In the genomic region with DNA sequence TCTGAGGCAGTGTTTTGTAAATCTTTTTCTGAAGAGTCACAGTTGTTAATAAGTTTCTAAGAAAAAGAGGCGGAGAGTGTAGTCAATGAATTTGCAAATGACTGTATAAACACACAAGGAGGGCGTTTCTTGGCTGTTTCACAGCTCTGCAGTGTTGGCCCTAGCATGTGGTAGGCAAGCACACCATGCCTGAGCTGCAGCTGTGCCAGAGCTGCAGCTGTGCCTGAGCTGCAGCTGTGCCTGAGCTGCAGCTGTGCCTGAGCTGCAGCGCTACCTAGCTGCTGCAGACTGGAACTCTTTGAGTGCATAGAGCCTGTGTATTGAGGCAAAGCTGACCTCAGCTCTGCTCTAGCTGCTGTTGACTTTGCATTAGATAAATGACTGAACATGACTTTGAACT, we compare ENCODE assay signal across 9 mouse cellular contexts. TPM values are rescaled to one million over a fixed set of nuclear protein-coding genes. Genes with fewer than 3 reads are reported as not detected.
A peak's percentile ranks its signal among the peaks of the same experiment; 100 is the strongest.
DNase-seq lines count a peak whose midpoint lies in the region; ATAC-seq and TF ChIP-seq lines count a peak whose summit lies in the region.
"Had no signal": no experiment of that assay in that cellular context is flagged by ENCODE, and none has a peak within 500 bp of the region (broad histone marks: within the 10 kb centered on the region; RNA-seq: fewer than 3 reads in every experiment).

No protein-coding gene starts in this region.

- no peaks in the 10 kb centered on the region for H3K9me3 ChIP-seq in intestine, postnatal 0 days (ENCODE audit: control insufficient read depth)
- H3K9me3 ChIP-seq: heart, embryonic 15.5 days had no signal

- no peak overlapping the region for H3K9ac ChIP-seq in intestine, postnatal 0 days (ENCODE audit: low read depth, low read length)
- H3K9ac ChIP-seq: heart, embryonic 15.5 days had no signal

- WGBS in intestine, postnatal 0 days, result 13% methylated on average over 3 of the region's 3 CpGs

- ATAC-seq in common myeloid progenitor, adult 5-6 weeks (replicated peaks; ENCODE audit: low read depth, poor library complexity, severe bottlenecking), result peak; percentile 84
- peak; percentile 85 for ATAC-seq in intestine, postnatal 0 days

- no peaks in the 10 kb centered on the region for H3K4me1 ChIP-seq in intestine, postnatal 0 days (replicated peaks; ENCODE audit: control insufficient read depth, insufficient read depth, low read length)

- no peak overlapping the region for H3K4me3 ChIP-seq in intestine, postnatal 0 days (ENCODE audit: low read depth, low read length)
- H3K4me3 ChIP-seq: heart, embryonic 15.5 days had no signal

- DNase-seq in embryo, embryonic 10 days (ENCODE audit: low spot score), result peak; percentile 50
- no peak for DNase-seq in embryo, embryonic 9.5 days (ENCODE audit: extremely low spot score)
- peak; percentile 5 for DNase-seq in lung, postnatal 10 days
- DNase-seq in cerebellum, postnatal 14 days, result no peak
- no peak for DNase-seq in left cerebral cortex, adult 11 months (ENCODE audit: low spot score)
- DNase-seq in urinary bladder, postnatal 25 days (ENCODE audit: low spot score), result no peak

- H3K27me3 ChIP-seq in intestine, postnatal 0 days (replicated peaks; ENCODE audit: control insufficient read depth, insufficient read depth, low read length), result no peaks in the 10 kb centered on the region
- H3K27me3 ChIP-seq: heart, embryonic 15.5 days had no signal

- H3K36me3 ChIP-seq in intestine, postnatal 0 days (ENCODE audit: control insufficient read depth, insufficient read depth), result no peaks in the 10 kb centered on the region
- H3K36me3 ChIP-seq: heart, embryonic 15.5 days had no signal

- 0 out of 2 replicates have a peak overlapping the region, but pooled peaks have one; percentile 21 for H3K4me2 ChIP-seq in intestine, postnatal 0 days (replicated peaks; ENCODE audit: low read depth)
- H3K4me2 ChIP-seq: heart, embryonic 15.5 days had no signal

- no peak overlapping the region for H3K27ac ChIP-seq in intestine, postnatal 0 days (ENCODE audit: low read depth, low read length)
- H3K27ac ChIP-seq: heart, embryonic 15.5 days had no signal

- peak; percentile 80 for TF ChIP-seq CTCF in intestine, postnatal 0 days (IDR thresholded peaks at IDR 0.05; ENCODE audit: low read depth)

RNA-seq across cellular contexts. Expression of a gene that starts 17.5 kb away (rescaled TPM):
- 1.3 and 3.3 TPM in 2 replicates for total RNA-seq in common myeloid progenitor, adult 5-6 weeks (2017)
- not detected in 2 replicates for polyA plus RNA-seq in intestine, postnatal 0 days (2015; fragmentation: Nextera tagmentation; extraction: Ambion mirVana)
- polyA plus RNA-seq: heart, embryonic 15.5 days had no signal

RNA-seq across cellular contexts. Expression of a gene that starts 17.8 kb away (rescaled TPM):
- not detected in 2 replicates for total RNA-seq in common myeloid progenitor, adult 5-6 weeks (2017)
- 0.85 and 2.0 TPM in 2 replicates for polyA plus RNA-seq in intestine, postnatal 0 days (2015; fragmentation: Nextera tagmentation; extraction: Ambion mirVana)

Comparison
In these comparisons a context has a peak if more than half of its experiments do, and no peak if none do; other contexts are left out.
1. DNase-seq: peak in embryo, embryonic 10 days (single experiment) and lung, postnatal 10 days (single experiment); none in embryo, embryonic 9.5 days (single experiment), cerebellum, postnatal 14 days (0 of 2), left cerebral cortex, adult 11 months (single experiment) and urinary bladder, postnatal 25 days (single experiment).